Mouse (Mus musculus): ENCODE measurements around the gene Spg7.

- no peak for TF ChIP-seq RCOR1 (conservative IDR thresholded peaks at IDR 0.05; ENCODE audit: low read depth, low read length)
- no peak for TF ChIP-seq MXI1 (IDR thresholded peaks at IDR 0.05; ENCODE audit: low read depth, low read length)
- no peak for TF ChIP-seq CTCF (conservative IDR thresholded peaks at IDR 0.05 in 1 of 2, IDR thresholded peaks at IDR 0.05 in 1 of 2; ENCODE audit: low read depth in 2 of 2, low read length in 2 of 2)
These were observed 31.3 kb upstream of the Spg7 start for GRCm38 (mm10) chr8:123031321-123031978.

Data from CH12.LX (cell line).